ENCODE assay signal across 12 mouse cellular contexts in genomic region chr1:118480484-118481364, GRCm38 (mm10).
DNase-seq lines count a peak whose midpoint lies in the region; ATAC-seq and TF ChIP-seq lines count a peak whose summit lies in the region.
"Had no signal": no experiment of that assay in that cellular context is flagged by ENCODE, and none has a peak within 500 bp of the region (broad histone marks: within the 10 kb centered on the region; RNA-seq: fewer than 3 reads in every experiment).

No protein-coding gene starts in this region.

- no peak for ATAC-seq in heart, embryonic 15.5 days (replicated peaks; ENCODE audit: insufficient number of reproducible peaks, insufficient read depth, low FRiP score, low read depth)
- ATAC-seq in G1E (ENCODE audit: extremely low read depth, insufficient number of reproducible peaks, low FRiP score, poor library complexity, severe bottlenecking): peak; percentile 12
- ATAC-seq in liver, embryonic 13.5 days (ENCODE audit: low read depth): peak; percentile 47

- H3K4me2 ChIP-seq in heart, embryonic 15.5 days: peak overlapping the region; percentile 59; the same call in 1 of the 2 replicates
- H3K4me2 ChIP-seq in liver, embryonic 13.5 days: peak overlapping the region; percentile 33
- H3K4me2 ChIP-seq: midbrain, embryonic 13.5 days; stomach, embryonic 15.5 days had no signal

- H3K4me1 ChIP-seq in heart, embryonic 15.5 days (replicated peaks): peaks cover 35% of the 10 kb centered on the region
- H3K4me1 ChIP-seq in G1E (ENCODE audit: insufficient read depth, low read depth, low read length): peaks cover 95% of the 10 kb centered on the region
- peaks cover 86% of the 10 kb centered on the region for H3K4me1 ChIP-seq in liver, embryonic 13.5 days (replicated peaks)

- TF ChIP-seq CTCF in G1E (IDR thresholded peaks at IDR 0.05; ENCODE audit: low read depth, low read length): no peak

- no peaks in the 10 kb centered on the region for H3K9me3 ChIP-seq in heart, embryonic 15.5 days (replicated peaks)
- no peaks in the 10 kb centered on the region for H3K9me3 ChIP-seq in G1E (replicated peaks)
- no peaks in the 10 kb centered on the region for H3K9me3 ChIP-seq in liver, embryonic 13.5 days (replicated peaks)
- H3K9me3 ChIP-seq: midbrain, embryonic 13.5 days; stomach, embryonic 15.5 days had no signal

- no peaks in the 10 kb centered on the region for H3K27me3 ChIP-seq in heart, embryonic 15.5 days
- no peaks in the 10 kb centered on the region for H3K27me3 ChIP-seq in G1E (ENCODE audit: insufficient read depth, low read length)
- H3K27me3 ChIP-seq in liver, embryonic 13.5 days: no peaks in the 10 kb centered on the region
- H3K27me3 ChIP-seq: midbrain, embryonic 13.5 days; stomach, embryonic 15.5 days had no signal

- no peaks in the 10 kb centered on the region for H3K36me3 ChIP-seq in heart, embryonic 15.5 days
- peaks cover 43% of the 10 kb centered on the region for H3K36me3 ChIP-seq in G1E (replicated peaks)
- H3K36me3 ChIP-seq in liver, embryonic 13.5 days: no peaks in the 10 kb centered on the region
- H3K36me3 ChIP-seq: stomach, embryonic 15.5 days had no signal

- WGBS in heart, embryonic 15.5 days: 49% methylated on average over 8 of the region's 8 CpGs
- 41% methylated on average over 8 of the region's 8 CpGs for WGBS in liver, embryonic 13.5 days (ENCODE audit: insufficient replicate concordance)

- H3K27ac ChIP-seq in heart, embryonic 15.5 days: peak overlapping the region; percentile 95
- peak overlapping the region; percentile 78 for H3K27ac ChIP-seq in liver, embryonic 13.5 days
- H3K27ac ChIP-seq: stomach, embryonic 15.5 days had no signal

- no peak overlapping the region for H3K9ac ChIP-seq in heart, embryonic 15.5 days
- H3K9ac ChIP-seq in liver, embryonic 13.5 days: peak overlapping the region; percentile 54
- H3K9ac ChIP-seq: midbrain, embryonic 13.5 days; stomach, embryonic 15.5 days had no signal

- DNase-seq in heart, adult 9 months (ENCODE audit: low spot score in 2 of 2): no peak
- DNase-seq in G1E (ENCODE audit: low spot score): no peak
- DNase-seq in brain, adult 2 months (ENCODE audit: low read depth, low spot score): peak; percentile 44
- no peak for DNase-seq in liver, embryonic 13.5 days
- no peak for DNase-seq in MN1 (ENCODE audit: low spot score)
- no peak for DNase-seq in layer of hippocampus, adult 9-11 months
- no peak for DNase-seq in layer of hippocampus, adult 18-20 months (ENCODE audit: low spot score in 2 of 2)
- DNase-seq: cerebellum, adult 2 months; thymus, postnatal 25 days had no signal

- H3K4me3 ChIP-seq in heart, embryonic 15.5 days: peak overlapping the region; percentile 58
- H3K4me3 ChIP-seq in G1E (ENCODE audit: low read depth, low read length): no peak overlapping the region; the same call in 1 of the 2 replicates
- H3K4me3 ChIP-seq in liver, embryonic 13.5 days (replicated peaks): no peak overlapping the region
- H3K4me3 ChIP-seq: midbrain, embryonic 13.5 days; stomach, embryonic 15.5 days had no signal
